Mouse (Mus musculus): ENCODE results near the gene Prdm5.

Prdm5 gene

DNA sequence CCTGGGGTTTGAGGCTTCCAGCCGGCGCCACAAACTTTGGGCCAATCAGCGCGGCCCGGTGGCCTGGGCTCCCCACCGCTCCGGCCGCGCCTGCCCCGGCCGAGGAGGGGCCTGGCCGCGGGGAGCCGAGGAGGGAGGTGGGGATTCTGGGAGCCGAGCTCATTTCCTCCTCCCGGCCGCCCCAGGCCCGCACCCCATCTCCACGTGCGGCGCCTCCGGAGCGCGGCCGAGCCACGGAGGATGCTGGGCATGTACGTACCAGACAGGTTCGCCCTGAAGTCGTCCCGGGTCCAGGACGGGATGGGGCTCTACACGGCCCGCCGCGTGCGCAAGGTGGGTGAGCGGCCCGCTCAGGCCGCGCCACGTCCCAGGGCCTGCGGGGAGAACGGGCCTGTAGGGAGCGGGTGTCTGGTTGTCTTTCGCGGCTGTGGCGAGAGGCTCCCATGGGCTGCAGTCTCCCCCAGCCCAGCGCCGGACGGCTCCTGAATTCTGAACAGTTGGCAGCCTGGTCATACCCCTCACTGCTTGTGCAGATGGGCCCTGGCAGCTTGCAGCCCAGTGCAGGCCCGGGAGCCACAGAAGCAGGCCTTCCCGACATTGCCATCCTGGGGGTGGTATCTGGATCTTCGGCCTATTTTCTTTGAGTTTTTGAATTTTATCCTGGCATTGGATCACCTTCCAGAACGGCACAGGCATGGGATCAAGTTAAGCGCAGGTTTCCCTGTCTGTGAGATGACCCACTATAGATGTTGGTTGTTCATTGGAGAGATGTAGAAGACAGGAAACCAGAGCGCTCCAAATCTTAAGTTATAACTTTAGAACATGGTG lies at the start of gene Prdm5:
TSS of gene Prdm5 (plus strand) at position 128 of the 828 bp plus-strand sequence.
- H3K36me3 ChIP-seq (ENCODE audit: control insufficient read depth, insufficient read depth, low read length, poor library complexity, severe bottlenecking): no peaks in the 10 kb centered on the region
- no peak for DNase-seq (ENCODE audit: low read depth, low spot score)

DNA sequence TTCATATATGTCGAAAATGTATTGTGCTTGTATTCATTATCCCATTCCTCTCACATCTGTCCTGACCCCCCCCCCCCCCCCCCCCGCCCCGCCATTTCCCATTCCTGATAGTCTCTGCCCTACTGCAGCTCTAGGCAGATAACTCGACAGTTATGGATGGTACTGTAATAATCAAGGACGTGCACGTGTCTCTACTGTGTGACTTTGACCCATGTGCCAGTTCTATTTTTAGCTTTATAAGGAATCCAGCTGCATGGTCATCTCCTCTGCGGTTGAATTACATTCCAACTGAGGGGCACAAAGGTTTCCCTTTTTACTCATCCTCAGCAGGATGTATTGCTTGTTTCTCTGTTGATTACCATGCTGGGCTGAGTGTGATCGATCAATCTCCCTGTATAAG lies 39.3 kb upstream of the Prdm5 start:
- Histone ChIP-seq H3K36me3 (ENCODE audit: control insufficient read depth, insufficient read depth, low read length, poor library complexity, severe bottlenecking) (no peaks in the 10 kb centered on the region), H3K27me3 (ENCODE audit: control insufficient read depth, insufficient read depth, low read length, poor library complexity, severe bottlenecking) (no peaks in the 10 kb centered on the region)
- DNase-seq (ENCODE audit: low read depth, low spot score): no peak

More for the DNA sequence above, at the start of gene Prdm5:
- no peaks in the 10 kb centered on the region for H3K27me3 ChIP-seq (ENCODE audit: control insufficient read depth, insufficient read depth, low read length, poor library complexity, severe bottlenecking)

DNA sequence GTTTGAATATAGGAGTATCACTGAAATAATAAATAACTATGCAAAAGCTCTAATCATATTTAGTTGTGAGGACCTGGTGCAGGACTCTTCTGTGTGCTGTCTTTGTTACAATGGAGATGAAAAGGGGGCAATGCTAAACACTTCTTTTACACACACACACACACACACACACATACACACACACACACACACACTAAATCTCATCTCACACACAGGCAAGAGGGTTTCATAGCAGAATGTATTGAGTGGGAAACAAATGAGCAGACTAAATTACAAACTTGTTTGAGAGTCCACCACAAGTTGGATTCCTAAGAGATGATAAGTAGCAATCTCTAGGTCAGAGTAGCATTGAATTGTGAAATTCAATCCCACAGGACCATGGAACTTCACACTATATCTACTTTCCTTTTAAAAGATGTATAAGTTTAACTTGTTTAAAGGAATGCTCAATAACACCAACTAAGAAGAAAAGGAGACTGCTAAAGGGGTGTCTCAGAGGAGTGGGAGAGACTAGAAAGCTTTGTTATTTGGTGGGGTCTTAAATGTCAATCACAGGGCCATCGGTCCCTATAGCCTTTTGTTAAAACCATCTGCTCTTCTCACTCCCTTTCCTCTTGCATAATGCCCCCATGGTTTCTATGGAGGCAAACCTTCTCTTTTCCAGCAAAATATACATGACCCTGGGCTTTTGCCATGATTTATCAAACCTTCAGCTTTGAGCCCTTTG lies 35.5 kb upstream of the Prdm5 start:
- no peak for DNase-seq (ENCODE audit: low read depth, low spot score)
- Histone ChIP-seq H3K27me3 (ENCODE audit: control insufficient read depth, insufficient read depth, low read length, poor library complexity, severe bottlenecking) (no peaks in the 10 kb centered on the region), H3K36me3 (ENCODE audit: control insufficient read depth, insufficient read depth, low read length, poor library complexity, severe bottlenecking) (no peaks in the 10 kb centered on the region)

DNA sequence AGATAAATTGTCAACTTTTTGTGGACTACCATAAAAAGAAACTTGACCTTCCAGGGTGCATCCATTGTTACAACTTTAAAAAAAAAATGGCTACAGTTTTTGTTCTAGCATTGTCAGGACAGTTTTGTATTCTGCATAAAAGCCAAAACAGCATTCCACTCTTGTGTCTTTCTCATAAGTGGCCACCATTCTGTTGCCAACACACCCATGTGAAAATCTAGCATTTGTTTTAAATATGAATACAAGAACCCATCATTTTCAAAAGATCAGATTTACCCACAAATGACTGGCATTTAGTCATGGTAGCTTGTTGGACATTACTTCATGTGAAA lies 35.0 kb upstream of the Prdm5 start:
- Histone ChIP-seq H3K27me3 (ENCODE audit: control insufficient read depth, insufficient read depth, low read length, poor library complexity, severe bottlenecking) (no peaks in the 10 kb centered on the region), H3K36me3 (ENCODE audit: control insufficient read depth, insufficient read depth, low read length, poor library complexity, severe bottlenecking) (no peaks in the 10 kb centered on the region)
- DNase-seq (ENCODE audit: low read depth, low spot score): no peak

DNA sequence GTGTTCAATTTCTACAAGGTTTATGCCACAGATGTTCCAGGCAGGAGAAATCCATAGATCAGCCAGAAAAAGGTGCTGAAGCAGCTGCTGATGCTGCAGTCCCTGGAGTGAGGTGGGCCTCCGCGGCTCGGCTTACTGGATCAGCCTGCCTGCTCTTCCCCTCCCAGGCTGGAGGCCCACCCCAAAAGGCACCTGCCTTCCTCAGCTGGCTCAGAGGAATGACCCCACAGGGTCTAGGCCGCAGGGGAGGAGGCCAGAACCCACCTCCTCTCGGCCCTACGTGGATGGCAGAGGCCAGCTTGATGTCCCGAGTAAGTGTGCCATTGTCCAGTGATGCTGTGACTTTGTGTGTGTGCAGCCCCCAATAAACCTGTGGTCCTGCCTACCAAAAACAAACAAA lies 20.6 kb upstream of the Prdm5 start:
- Histone ChIP-seq H3K27me3 (ENCODE audit: control insufficient read depth, insufficient read depth, low read length, poor library complexity, severe bottlenecking) (no peaks in the 10 kb centered on the region), H3K36me3 (ENCODE audit: control insufficient read depth, insufficient read depth, low read length, poor library complexity, severe bottlenecking) (no peaks in the 10 kb centered on the region)
- DNase-seq (ENCODE audit: low read depth, low spot score): no peak

DNA sequence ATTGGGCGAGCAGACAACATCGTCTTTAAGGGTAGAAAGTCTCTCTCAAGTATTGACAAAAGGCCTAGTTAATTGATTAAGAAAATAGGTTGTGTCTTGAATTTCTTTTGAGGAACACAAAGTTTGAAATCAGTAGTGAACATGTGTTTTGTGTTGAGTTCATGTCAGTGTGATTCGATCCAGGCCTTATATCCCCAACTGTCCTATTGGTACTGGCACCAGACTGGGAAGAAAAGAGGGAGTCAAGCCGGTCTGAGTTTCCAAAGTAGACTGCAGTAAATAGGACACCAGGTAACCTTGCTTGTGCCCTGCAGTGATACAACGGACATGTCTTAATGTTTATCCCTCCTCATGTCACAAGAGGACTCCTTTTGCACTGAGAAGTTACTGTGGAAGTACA lies 19.6 kb upstream of the Prdm5 start:
- Histone ChIP-seq H3K27me3 (ENCODE audit: control insufficient read depth, insufficient read depth, low read length, poor library complexity, severe bottlenecking) (no peaks in the 10 kb centered on the region), H3K36me3 (ENCODE audit: control insufficient read depth, insufficient read depth, low read length, poor library complexity, severe bottlenecking) (no peaks in the 10 kb centered on the region)
- DNase-seq (ENCODE audit: low read depth, low spot score): no peak

DNA sequence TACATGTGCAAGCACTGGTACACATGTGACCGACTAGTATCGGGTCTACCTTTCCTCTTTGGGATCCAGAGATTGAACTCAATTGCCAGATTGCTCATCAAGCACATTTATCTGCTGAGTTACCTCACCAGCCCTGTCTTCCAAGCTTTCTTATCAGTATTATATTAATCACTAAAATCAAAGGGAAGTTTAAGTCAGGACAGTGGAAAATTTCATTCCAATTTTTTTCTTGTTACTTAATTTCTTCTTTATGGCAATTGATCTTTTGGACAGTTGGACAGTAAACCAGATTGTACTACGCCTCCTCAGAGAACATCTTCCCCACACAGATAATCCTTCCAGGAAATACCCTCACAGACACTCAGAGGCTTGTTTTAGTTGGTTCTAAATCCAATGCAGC lies 18.7 kb upstream of the Prdm5 start:
- DNase-seq (ENCODE audit: low read depth, low spot score): no peak
- Histone ChIP-seq H3K27me3 (ENCODE audit: control insufficient read depth, insufficient read depth, low read length, poor library complexity, severe bottlenecking) (no peaks in the 10 kb centered on the region), H3K36me3 (ENCODE audit: control insufficient read depth, insufficient read depth, low read length, poor library complexity, severe bottlenecking) (no peaks in the 10 kb centered on the region)

DNA sequence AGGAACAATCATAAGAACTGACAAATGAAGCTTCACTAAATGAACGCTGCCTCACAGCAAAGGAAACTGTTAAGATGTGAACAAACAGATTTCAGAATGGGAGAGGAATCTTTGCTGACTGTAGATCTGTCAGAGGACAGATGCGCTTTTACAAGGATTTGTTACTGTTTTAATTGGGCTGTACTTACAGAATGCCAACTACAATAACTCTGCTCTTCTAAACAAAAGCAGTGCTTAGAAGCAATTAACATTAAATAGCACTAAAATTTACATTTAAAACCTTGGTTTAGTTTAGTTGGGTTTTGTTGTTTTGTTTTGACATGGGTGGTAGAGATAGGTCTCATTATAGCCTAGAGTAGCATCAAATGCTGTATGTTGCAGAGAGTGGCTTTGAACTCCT lies 14.3 kb upstream of the Prdm5 start:
- Histone ChIP-seq H3K27me3 (ENCODE audit: control insufficient read depth, insufficient read depth, low read length, poor library complexity, severe bottlenecking) (no peaks in the 10 kb centered on the region), H3K36me3 (ENCODE audit: control insufficient read depth, insufficient read depth, low read length, poor library complexity, severe bottlenecking) (no peaks in the 10 kb centered on the region)
- no peak for DNase-seq (ENCODE audit: low read depth, low spot score)

DNA sequence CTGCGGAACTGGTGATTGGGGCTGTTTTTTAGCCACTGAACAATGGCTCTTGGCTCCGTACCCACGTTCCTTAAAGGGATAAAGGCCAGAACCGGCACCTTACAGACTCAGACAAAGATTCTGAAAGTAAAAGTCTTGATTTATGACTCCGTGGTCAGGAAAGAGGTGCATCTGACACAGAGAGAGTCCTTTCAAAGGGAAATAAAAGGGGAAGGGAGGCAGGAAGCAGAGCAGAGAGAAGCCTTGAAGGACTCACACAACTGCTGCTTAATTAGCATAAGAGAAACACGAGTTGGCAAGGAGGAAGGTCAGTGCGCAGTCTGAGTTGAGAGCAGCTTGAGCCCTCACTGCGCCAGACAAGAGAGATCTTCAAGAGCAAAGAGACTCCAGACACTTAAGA lies 13.7 kb upstream of the Prdm5 start:
- Histone ChIP-seq H3K36me3 (ENCODE audit: control insufficient read depth, insufficient read depth, low read length, poor library complexity, severe bottlenecking) (no peaks in the 10 kb centered on the region), H3K27me3 (ENCODE audit: control insufficient read depth, insufficient read depth, low read length, poor library complexity, severe bottlenecking) (no peaks in the 10 kb centered on the region)
- peak; percentile 24 for DNase-seq (ENCODE audit: low read depth, low spot score)

DNA sequence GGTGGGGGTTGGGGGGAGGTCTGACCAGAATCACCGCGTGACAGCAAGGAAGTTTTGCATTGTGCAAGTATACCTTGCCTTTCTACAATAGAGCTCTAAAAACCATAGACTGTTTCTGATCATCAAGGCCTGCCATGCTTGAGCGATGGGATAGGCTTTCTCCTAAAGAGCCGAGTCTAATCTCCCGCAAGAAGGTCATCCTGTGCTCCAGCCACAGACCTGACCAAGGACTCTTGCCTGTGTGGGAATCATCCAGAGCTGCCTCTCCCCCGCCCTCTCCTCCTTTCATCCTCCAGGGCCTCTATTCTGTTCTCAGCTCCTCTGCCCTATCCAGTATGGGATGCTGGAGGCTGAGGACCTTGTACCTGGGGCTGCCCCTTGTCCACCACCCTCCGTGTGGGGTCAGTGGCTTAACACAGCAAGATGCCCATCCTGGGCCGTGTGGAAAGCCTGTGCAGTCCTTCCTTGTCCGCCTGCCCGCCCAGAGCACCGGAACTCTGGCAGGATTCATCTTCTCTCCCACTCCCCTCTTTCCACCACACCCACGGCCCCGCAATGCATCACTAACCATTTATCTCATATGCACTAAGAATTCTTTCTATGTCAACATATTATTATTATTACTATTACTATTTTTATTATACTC lies 12.9 kb upstream of the Prdm5 start:
- no peak for DNase-seq (ENCODE audit: low read depth, low spot score)
- no peaks in the 10 kb centered on the region for H3K27me3 ChIP-seq (ENCODE audit: control insufficient read depth, insufficient read depth, low read length, poor library complexity, severe bottlenecking)
- no peaks in the 10 kb centered on the region for H3K36me3 ChIP-seq (ENCODE audit: control insufficient read depth, insufficient read depth, low read length, poor library complexity, severe bottlenecking)

DNA sequence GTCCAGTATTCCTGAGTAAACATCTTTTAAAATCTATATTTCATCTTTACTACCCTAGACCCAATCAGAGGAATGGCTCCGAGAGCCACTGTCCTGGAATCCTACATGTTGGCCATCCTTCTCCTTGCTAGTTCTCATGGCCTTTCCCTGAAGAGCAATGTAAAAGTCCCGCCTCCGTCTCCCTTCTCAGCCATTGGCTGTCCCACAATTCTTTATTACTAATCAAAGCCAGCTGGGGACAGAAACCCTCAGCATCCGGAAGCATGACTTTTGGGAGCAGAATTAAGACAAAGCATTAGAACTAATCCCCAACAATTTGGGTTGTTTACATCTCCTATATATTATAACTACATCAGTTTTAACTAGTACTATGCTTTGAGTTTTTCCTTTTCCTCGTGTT lies 10.9 kb upstream of the Prdm5 start:
- no peak for DNase-seq (ENCODE audit: low read depth, low spot score)
- H3K27me3 ChIP-seq (ENCODE audit: control insufficient read depth, insufficient read depth, low read length, poor library complexity, severe bottlenecking): no peaks in the 10 kb centered on the region
- no peaks in the 10 kb centered on the region for H3K36me3 ChIP-seq (ENCODE audit: control insufficient read depth, insufficient read depth, low read length, poor library complexity, severe bottlenecking)

DNA sequence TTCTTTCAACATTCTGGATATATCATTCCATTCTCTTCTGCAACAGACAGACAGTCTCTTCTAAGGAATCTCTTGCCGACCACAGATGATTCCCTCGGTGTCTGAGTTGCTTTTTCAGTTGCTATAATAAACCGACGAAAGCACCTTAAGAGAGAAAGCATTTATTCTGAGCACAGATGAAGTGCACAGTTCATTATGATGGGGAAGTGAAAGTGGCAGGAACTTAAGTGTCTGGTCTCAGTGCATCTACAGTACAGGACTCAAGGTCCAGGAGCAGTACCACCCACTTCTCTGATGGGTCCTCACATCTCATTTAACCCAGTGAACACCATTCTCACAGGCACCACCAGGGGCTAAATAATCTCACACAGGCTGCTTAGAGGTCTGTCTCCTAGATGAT lies 5.2 kb upstream of the Prdm5 start:
- H3K27me3 ChIP-seq (ENCODE audit: control insufficient read depth, insufficient read depth, low read length, poor library complexity, severe bottlenecking): no peaks in the 10 kb centered on the region
- peak; percentile 53 for DNase-seq (ENCODE audit: low read depth, low spot score)
- H3K36me3 ChIP-seq (ENCODE audit: control insufficient read depth, insufficient read depth, low read length, poor library complexity, severe bottlenecking): no peaks in the 10 kb centered on the region

DNA sequence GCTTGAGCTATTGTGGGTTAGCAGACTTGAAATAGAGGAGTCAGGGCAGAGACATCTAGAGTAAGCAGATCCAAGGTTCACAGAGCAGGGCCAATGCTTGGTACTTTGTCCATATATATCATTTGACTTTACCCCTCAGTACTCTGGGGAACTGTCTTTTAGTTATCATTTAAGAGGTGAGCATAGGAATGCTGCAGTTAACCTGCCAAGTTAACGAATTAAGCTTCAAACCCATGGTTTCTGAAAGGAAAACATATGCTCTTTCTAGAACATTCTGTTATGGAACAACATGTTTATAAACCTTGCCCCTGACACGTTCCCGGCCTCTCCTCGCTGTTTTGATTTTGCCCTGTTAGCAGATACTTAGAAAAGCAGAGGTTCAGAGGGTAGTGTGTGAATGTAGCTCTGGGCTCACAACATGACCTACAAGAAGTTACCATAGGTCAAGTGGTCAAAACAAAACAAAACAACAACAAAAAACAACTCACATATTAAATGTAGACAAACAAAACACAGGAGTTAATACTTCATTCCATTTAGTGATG lies 973 bp downstream of the Prdm5 start:
- no peak for DNase-seq (ENCODE audit: low read depth, low spot score)
- Histone ChIP-seq H3K36me3 (ENCODE audit: control insufficient read depth, insufficient read depth, low read length, poor library complexity, severe bottlenecking) (no peaks in the 10 kb centered on the region), H3K27me3 (ENCODE audit: control insufficient read depth, insufficient read depth, low read length, poor library complexity, severe bottlenecking) (no peaks in the 10 kb centered on the region)

DNA sequence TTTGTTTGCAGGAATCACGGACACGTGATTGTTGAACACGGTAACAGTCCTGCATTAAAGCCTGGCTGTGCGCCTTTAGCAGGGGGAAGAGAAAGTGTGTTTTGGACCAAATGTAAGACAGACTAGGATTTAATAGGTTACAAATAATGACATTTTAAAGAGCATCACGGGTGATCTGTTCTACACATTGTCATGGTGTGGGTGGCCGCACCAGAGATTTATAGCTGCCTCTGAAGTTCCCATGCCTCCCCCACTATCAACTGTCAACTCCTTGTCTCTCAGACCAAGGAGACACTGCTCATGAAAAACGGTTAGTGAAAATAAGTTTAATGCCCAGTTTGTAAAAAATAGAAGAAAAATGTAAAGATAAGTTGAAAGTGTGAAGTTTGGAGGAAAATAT lies 2.7 kb downstream of the Prdm5 start:
- no peak for DNase-seq (ENCODE audit: low read depth, low spot score)
- Histone ChIP-seq H3K36me3 (ENCODE audit: control insufficient read depth, insufficient read depth, low read length, poor library complexity, severe bottlenecking) (no peaks in the 10 kb centered on the region), H3K27me3 (ENCODE audit: control insufficient read depth, insufficient read depth, low read length, poor library complexity, severe bottlenecking) (no peaks in the 10 kb centered on the region)

DNA sequence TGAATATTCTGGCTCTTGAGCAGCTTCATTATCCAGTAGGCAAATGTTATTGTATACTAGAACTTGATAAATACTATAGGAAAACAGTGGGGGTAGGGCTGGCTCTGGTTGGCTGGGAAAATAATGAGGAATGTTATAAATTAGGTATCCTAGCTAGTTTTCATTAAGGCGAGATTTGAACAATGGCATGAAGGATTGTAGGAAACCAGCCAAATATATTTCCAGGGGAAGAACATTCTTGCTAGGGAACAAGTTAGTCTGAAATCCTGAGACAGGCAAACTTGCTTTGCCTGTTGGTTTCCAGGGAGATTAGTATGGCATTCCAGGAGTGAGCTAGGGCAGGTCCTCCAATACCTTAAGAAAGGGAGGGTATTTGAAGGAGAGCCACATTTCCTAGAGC lies 4.9 kb downstream of the Prdm5 start:
- no peaks in the 10 kb centered on the region for H3K27me3 ChIP-seq (ENCODE audit: control insufficient read depth, insufficient read depth, low read length, poor library complexity, severe bottlenecking)
- no peaks in the 10 kb centered on the region for H3K36me3 ChIP-seq (ENCODE audit: control insufficient read depth, insufficient read depth, low read length, poor library complexity, severe bottlenecking)
- DNase-seq (ENCODE audit: low read depth, low spot score): no peak

Data from splenic B cell, adult 2 months (primary cell).